Mouse (Mus musculus): ENCODE measurements around the gene Resf1.
"Not testable (repeated sequence)": the region's sequence is repeated elsewhere in the genome, so short reads cannot be mapped to it uniquely, and the experiment has no call there.

Resf1 gene

GRCm38 (mm10) chr6:149344372-149344771 lies 35.2 kb downstream of the Resf1 start:
- no peak for DNase-seq (ENCODE audit: low spot score in 2 of 2)

- not testable (repeated sequence) for DNase-seq (ENCODE audit: low spot score in 2 of 2)
Measured at GRCm38 (mm10) chr6:149348211-149348610, 39.0 kb downstream of the Resf1 start.

- no peak for DNase-seq (ENCODE audit: low spot score in 2 of 2)
Measured at GRCm38 (mm10) chr6:149354826-149355495, 45.7 kb downstream of the Resf1 start.

- DNase-seq (ENCODE audit: low spot score in 2 of 2): not testable (repeated sequence)
Measured at GRCm38 (mm10) chr6:149355799-149356198, 46.6 kb downstream of the Resf1 start.

- DNase-seq (ENCODE audit: low spot score in 2 of 2): no peak
Measured at GRCm38 (mm10) chr6:149357155-149357554, 47.9 kb downstream of the Resf1 start.

- DNase-seq (ENCODE audit: low spot score in 2 of 2): not testable (repeated sequence)
Measured at GRCm38 (mm10) chr6:149362533-149362932, 53.3 kb downstream of the Resf1 start.

- not testable (repeated sequence) for DNase-seq (ENCODE audit: low spot score in 2 of 2)
Measured at GRCm38 (mm10) chr6:149365975-149366374, 56.8 kb downstream of the Resf1 start.

GRCm38 (mm10) chr6:149366403-149366802 lies 57.2 kb downstream of the Resf1 start:
- no peak for DNase-seq (ENCODE audit: low spot score in 2 of 2)

GRCm38 (mm10) chr6:149374986-149375457 lies 65.8 kb downstream of the Resf1 start:
- peak; percentile 42 to 68 for DNase-seq (ENCODE audit: low spot score in 2 of 2)

GRCm38 (mm10) chr6:149383531-149383930 lies 74.3 kb downstream of the Resf1 start:
- no peak for DNase-seq (ENCODE audit: low spot score in 2 of 2)

All from spleen, postnatal 14 days (tissue).